Mouse (Mus musculus) cerebellum, adult 9-11 months (tissue): ENCODE measurements around the gene Tbc1d10c.
"Not testable (repeated sequence)": the region's sequence is repeated elsewhere in the genome, so short reads cannot be mapped to it uniquely, and the experiment has no call there.

Experiments used
- DNase-seq: peaks from one replicate; pipeline ENCODE4 v3.0.0; 2022

Tbc1d10c gene

GRCm38 (mm10) chr19:4140147-4140546, 50.9 kb downstream of the Tbc1d10c start:
- no peak for DNase-seq

- no peak for DNase-seq
Observed at GRCm38 (mm10) chr19:4139446-4139845, 51.6 kb downstream of the Tbc1d10c start, which contains the start of gene Gpr152. Gene Gpr152 (plus strand): TSS chr19:4139787.

GRCm38 (mm10) chr19:4137913-4138312, 53.2 kb downstream of the Tbc1d10c start:
- DNase-seq = no peak

GRCm38 (mm10) chr19:4136463-4136862, 54.6 kb downstream of the Tbc1d10c start:
- no peak for DNase-seq

GRCm38 (mm10) chr19:4135963-4136345, 55.1 kb downstream of the Tbc1d10c start:
- DNase-seq = not testable (repeated sequence)

- not testable (repeated sequence) for DNase-seq
Observed at GRCm38 (mm10) chr19:4135229-4135962, 55.7 kb downstream of the Tbc1d10c start.

GRCm38 (mm10) chr19:4134354-4134753, 56.7 kb downstream of the Tbc1d10c start:
- DNase-seq = no peak
